Mouse (Mus musculus) embryonic facial prominence, embryonic 10.5 days (tissue): ENCODE data around the gene Stpg1. TPM values are rescaled to one million over a fixed set of nuclear protein-coding genes. Genes with fewer than 3 reads are reported as not detected.

Experiments
- microRNA-seq: library from miRNA; unstranded; fragments of <30 nt; microRNA quantifications from one replicate; pipeline ENCODE4, GENCODE M21; 2017
- polyA plus RNA-seq: library from polyadenylated mRNA; unstranded; fragments of >200 nt; fragmentation: Nextera tagmentation; extraction: Ambion mirVana; gene quantifications from 2 replicates; pipeline ENCODE4 v1.2.1, GENCODE M21; 2016

Gene Stpg1
- polyA plus RNA-seq, 1 experiment from 2014 or later = 0.37 TPM

Small RNAs within 50 kb of the gene (microRNA-seq; reads per million reads assigned to microRNA genes)
- gene Gm25317 = not detected

Other genes starting within 250 kb of the Stpg1 start
- gene Clic4, start 222.0 kb upstream of the Stpg1 start, polyA plus RNA-seq = 207 and 211 TPM in 2 replicates
- gene Srrm1, start 141.5 kb upstream of the Stpg1 start, polyA plus RNA-seq = 240 and 247 TPM in 2 replicates
- gene Ncmap, start 96.6 kb upstream of the Stpg1 start, polyA plus RNA-seq = 0.83 and 0.88 TPM in 2 replicates
- gene Rcan3, start 60.9 kb upstream of the Stpg1 start, polyA plus RNA-seq = 8.9 TPM in 2 replicates
- gene Nipal3, start 248 bp downstream of the Stpg1 start, polyA plus RNA-seq = 3.2 and 3.7 TPM in 2 replicates
- 7.6 and 9.6 TPM in 2 replicates for gene Grhl3, start 78.8 kb downstream of the Stpg1 start, polyA plus RNA-seq
- gene Ifnlr1, start 191.5 kb downstream of the Stpg1 start, polyA plus RNA-seq = 1.0 and 1.1 TPM in 2 replicates
- gene Il22ra1, start 233.4 kb downstream of the Stpg1 start, polyA plus RNA-seq = 0.07 TPM in 1 of 2 replicates, not detected in the other